Mouse (Mus musculus) heart, postnatal 36 days (tissue): ENCODE data around the gene Opcml. TPM values are rescaled to one million over a fixed set of nuclear protein-coding genes. Genes with fewer than 3 reads are reported as not detected.

Experiments
- DNase-seq, 2 experiments: peaks; one replicate each; pipeline ENCODE4 v3.0.0; 2021 to 2022
- intact Hi-C: fragments of 180-260 bp; cut with DNase I; formaldehyde crosslinking; loops from one replicate; pipeline ENCODE4 v1.15.1; 2025
- total RNA-seq, 2 experiments: library from RNA; stranded (reverse); gene quantifications; 2 replicates each; pipeline ENCODE4 v1.2.3; 2021

The Opcml gene
- total RNA-seq, 2 experiments from 2014 or later, result 0.86 to 1.2 TPM

GRCm38 (mm10) chr9:28471501-28471900 lies 680.9 kb downstream of the Opcml start:
- no peak for DNase-seq
- intact Hi-C loops, result no loop called here

GRCm38 (mm10) chr9:28474586-28474985 lies 684.0 kb downstream of the Opcml start:
- intact Hi-C loops, result no loop called here
- no peak for DNase-seq

GRCm38 (mm10) chr9:28481261-28481660 lies 690.7 kb downstream of the Opcml start:
- intact Hi-C loops, result no loop called here
- no peak for DNase-seq

GRCm38 (mm10) chr9:28488499-28488898 lies 697.9 kb downstream of the Opcml start:
- no peak for DNase-seq
- intact Hi-C loops, result no loop called here

- no peak for DNase-seq
- intact Hi-C loops, result no loop called here
These were observed 699.3 kb downstream of the Opcml start for GRCm38 (mm10) chr9:28489828-28490227.

GRCm38 (mm10) chr9:28490410-28490809 lies 699.8 kb downstream of the Opcml start:
- intact Hi-C loops, result no loop called here
- DNase-seq, result no peak

GRCm38 (mm10) chr9:28499841-28500794 lies 709.5 kb downstream of the Opcml start:
- intact Hi-C loops, result no loop called here
- DNase-seq, result no peak

GRCm38 (mm10) chr9:28513905-28514304 lies 723.3 kb downstream of the Opcml start:
- intact Hi-C loops, result no loop called here

GRCm38 (mm10) chr9:28533191-28533590 lies 742.6 kb downstream of the Opcml start:
- DNase-seq, result no peak
- intact Hi-C loops, result no loop called here

More at GRCm38 (mm10) chr9:28513905-28514304, 723.3 kb downstream of the Opcml start:
- no peak for DNase-seq

GRCm38 (mm10) chr9:28535006-28535405 lies 744.4 kb downstream of the Opcml start:
- intact Hi-C loops, result no loop called here
- DNase-seq, result no peak

GRCm38 (mm10) chr9:28536637-28537036 lies 746.1 kb downstream of the Opcml start:
- no peak for DNase-seq
- intact Hi-C loops, result no loop called here

- intact Hi-C loops, result no loop called here
- DNase-seq, result no peak
These were observed 757.6 kb downstream of the Opcml start for GRCm38 (mm10) chr9:28548189-28548588.

GRCm38 (mm10) chr9:28552387-28553182 lies 762.0 kb downstream of the Opcml start:
- intact Hi-C loops, result no loop called here
- no peak for DNase-seq

GRCm38 (mm10) chr9:28558628-28559027 lies 768.1 kb downstream of the Opcml start:
- no peak for DNase-seq
- intact Hi-C loops, result no loop called here

- no peak for DNase-seq
- intact Hi-C loops, result no loop called here
These were observed 771.2 kb downstream of the Opcml start for GRCm38 (mm10) chr9:28561761-28562160.

- DNase-seq, result no peak
- intact Hi-C loops, result no loop called here
These were observed 772.6 kb downstream of the Opcml start for GRCm38 (mm10) chr9:28563066-28563683.

- intact Hi-C loops, result no loop called here
- DNase-seq, result no peak
These were observed 778.5 kb downstream of the Opcml start for GRCm38 (mm10) chr9:28569041-28569522.

GRCm38 (mm10) chr9:28569776-28570175 lies 779.2 kb downstream of the Opcml start:
- intact Hi-C loops, result no loop called here
- DNase-seq, result no peak

- intact Hi-C loops, result no loop called here
- no peak for DNase-seq
These were observed 781.1 kb downstream of the Opcml start for GRCm38 (mm10) chr9:28571682-28572081.

GRCm38 (mm10) chr9:28572136-28572774 lies 781.7 kb downstream of the Opcml start:
- intact Hi-C loops, result no loop called here
- DNase-seq, result no peak
